Mouse (Mus musculus): ENCODE measurements at regions not wholly inside any gene's neighbourhood (a gene's known extent, or its start where the extent isn't known, plus 50 kb on each side); places are given as distances from the start of the nearest gene placed in this dataset.
A peak's percentile ranks its signal among the peaks of the same experiment; 100 is the strongest.

DNA sequence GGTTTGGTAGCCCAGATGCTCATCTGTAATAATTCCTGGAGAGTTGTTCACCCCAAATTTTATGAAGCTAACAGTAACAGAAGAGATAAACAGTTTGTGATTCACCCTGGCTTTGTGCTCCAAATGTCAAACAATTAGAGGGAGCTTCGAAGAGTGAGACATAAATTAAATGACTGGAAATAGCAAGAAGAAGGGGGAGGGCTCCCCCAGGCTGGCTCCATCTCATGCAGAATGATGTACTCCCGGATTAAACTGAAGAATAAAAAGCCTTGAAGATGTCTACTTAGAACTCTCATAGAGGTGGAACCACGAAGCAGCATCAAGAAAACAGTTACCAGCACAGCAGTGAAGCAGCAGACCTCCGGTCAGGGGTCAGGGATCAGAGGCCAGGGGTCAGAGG, 90.8 kb downstream of the Olfr267 start:
- Histone ChIP-seq H3K4me3 (ENCODE audit: insufficient read depth, low read length) (no peak overlapping the region), H3K4me1 (ENCODE audit: control insufficient read depth, insufficient read depth, low read length) (no peaks in the 10 kb centered on the region), H3K27ac (ENCODE audit: insufficient read depth, low read length) (no peak overlapping the region)
- TF ChIP-seq CTCF (IDR thresholded peaks at IDR 0.05; ENCODE audit: borderline replicate concordance, insufficient read depth, low read length), result no peak
- TF ChIP-seq POLR2A (IDR thresholded peaks at IDR 0.05; ENCODE audit: low read depth, low read length), result no peak

DNA sequence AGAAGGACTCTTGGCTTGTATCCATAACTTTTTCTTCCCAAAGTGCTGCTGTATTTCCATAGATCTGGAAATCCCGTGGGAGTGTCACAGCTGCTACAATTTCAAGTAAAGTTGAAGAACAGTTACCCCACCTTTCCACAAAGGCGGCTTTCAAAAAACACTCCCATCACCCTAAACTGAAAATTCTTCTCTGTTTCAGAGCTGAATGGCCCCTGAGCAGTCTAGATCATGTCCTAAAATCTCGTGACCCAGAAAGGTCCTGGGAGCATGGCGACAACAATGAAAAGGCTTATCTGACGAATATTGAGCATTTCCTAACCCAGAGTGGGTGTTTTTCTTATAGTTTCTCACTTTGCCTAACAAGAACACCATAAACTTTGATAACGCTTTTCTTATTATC, 92.2 kb downstream of the Olfr267 start:
- no peak overlapping the region for H3K4me3 ChIP-seq (ENCODE audit: insufficient read depth, low read length)
- no peaks in the 10 kb centered on the region for H3K4me1 ChIP-seq (ENCODE audit: control insufficient read depth, insufficient read depth, low read length)
- H3K27ac ChIP-seq (ENCODE audit: insufficient read depth, low read length), result no peak overlapping the region
- TF ChIP-seq POLR2A (IDR thresholded peaks at IDR 0.05; ENCODE audit: low read depth, low read length) (no peak), CTCF (IDR thresholded peaks at IDR 0.05; ENCODE audit: borderline replicate concordance, insufficient read depth, low read length) (no peak)

DNA sequence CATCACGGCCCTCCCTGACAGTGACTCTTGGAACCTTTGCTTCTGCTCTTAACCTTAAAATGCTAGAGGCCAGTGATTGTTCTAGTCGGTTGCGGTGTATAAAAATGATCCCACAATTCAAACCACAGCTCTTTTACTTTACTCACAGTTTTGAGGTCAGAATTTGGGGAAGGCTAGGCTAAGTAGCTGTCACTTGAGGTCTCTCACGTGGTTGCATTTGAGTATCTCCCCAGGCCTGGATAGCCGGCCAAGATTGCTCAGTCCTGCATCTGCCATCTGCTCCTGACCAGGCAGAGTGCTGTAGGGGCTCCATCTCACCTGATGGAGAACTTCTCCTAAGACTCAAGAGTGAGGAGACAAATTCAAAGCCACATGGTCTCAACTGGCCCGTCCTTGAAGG, 94.5 kb downstream of the Olfr267 start:
- no peak overlapping the region for H3K27ac ChIP-seq (ENCODE audit: insufficient read depth, low read length)
- no peaks in the 10 kb centered on the region for H3K4me1 ChIP-seq (ENCODE audit: control insufficient read depth, insufficient read depth, low read length)
- H3K4me3 ChIP-seq (ENCODE audit: insufficient read depth, low read length), result no peak overlapping the region
- TF ChIP-seq POLR2A (IDR thresholded peaks at IDR 0.05; ENCODE audit: low read depth, low read length) (no peak), CTCF (IDR thresholded peaks at IDR 0.05; ENCODE audit: borderline replicate concordance, insufficient read depth, low read length) (no peak)

DNA sequence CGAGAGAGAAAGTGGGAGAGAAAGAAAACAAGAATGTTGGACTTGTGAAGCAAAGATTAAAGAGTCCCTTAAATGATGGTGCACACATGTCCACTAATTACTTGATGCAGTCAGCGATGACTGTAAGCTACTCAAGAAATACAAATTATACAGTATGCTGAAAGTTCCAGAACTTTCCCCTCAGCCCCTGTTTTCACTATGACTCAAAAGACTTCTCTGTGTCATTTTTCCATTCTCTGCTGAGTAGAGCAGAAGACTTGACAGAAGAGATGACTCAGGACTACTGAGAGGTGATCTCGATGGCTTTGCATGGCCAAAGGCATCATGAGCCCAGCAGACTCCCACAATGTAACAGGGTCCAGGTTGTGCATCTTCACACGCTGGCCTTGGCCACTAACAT, 105.6 kb downstream of the Olfr267 start:
- 0 out of 2 replicates have a peak, but pooled peaks cover 2% of the 10 kb centered on the region for H3K4me1 ChIP-seq (ENCODE audit: control insufficient read depth, insufficient read depth, low read length)
- H3K27ac ChIP-seq (ENCODE audit: insufficient read depth, low read length), result no peak overlapping the region
- TF ChIP-seq POLR2A (IDR thresholded peaks at IDR 0.05; ENCODE audit: low read depth, low read length) (no peak), CTCF (IDR thresholded peaks at IDR 0.05; ENCODE audit: borderline replicate concordance, insufficient read depth, low read length) (no peak)
- no peak overlapping the region for H3K4me3 ChIP-seq (ENCODE audit: insufficient read depth, low read length)

DNA sequence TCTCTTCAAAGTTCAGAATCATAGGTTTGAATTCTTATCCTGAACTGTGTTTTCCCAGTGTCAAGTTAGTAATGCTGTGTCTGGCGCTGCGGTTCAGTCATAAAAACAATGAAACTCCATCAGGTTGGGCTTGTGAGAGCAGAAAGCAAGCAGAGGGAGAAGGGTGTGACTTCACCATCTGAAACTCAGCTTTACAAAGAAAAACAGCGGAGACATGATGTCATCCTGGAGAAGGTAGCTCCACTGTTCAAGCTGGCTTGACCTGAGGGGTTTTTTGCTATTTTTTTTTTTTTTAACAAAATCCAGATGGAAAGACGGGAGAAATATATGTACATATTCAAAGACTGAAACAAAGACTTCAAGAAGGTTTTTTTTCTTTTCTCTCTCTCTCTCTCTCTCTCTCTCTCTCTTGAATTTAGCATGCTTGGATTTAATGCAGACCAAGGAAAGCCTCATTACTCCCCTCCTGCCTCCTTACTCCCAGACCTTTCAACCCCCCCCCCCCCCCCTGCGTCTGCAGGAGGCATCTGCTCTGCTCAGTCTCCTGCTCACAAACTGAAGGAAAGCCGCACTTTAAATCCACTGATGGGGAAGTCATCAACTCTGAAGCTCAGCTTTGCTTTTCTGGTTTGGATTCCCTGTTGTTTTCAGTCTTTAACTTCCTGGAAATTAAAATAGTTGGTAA, 109.7 kb downstream of the Olfr267 start:
- Histone ChIP-seq H3K27ac (ENCODE audit: insufficient read depth, low read length) (peak overlapping the region; percentile 7; the same call in 1 of the 2 replicates), H3K4me1 (ENCODE audit: control insufficient read depth, insufficient read depth, low read length) (0 out of 2 replicates have a peak, but pooled peaks cover 2% of the 10 kb centered on the region), H3K4me3 (ENCODE audit: insufficient read depth, low read length) (no peak overlapping the region)
- TF ChIP-seq POLR2A (IDR thresholded peaks at IDR 0.05; ENCODE audit: low read depth, low read length) (no peak), CTCF (IDR thresholded peaks at IDR 0.05; ENCODE audit: borderline replicate concordance, insufficient read depth, low read length) (no peak)

DNA sequence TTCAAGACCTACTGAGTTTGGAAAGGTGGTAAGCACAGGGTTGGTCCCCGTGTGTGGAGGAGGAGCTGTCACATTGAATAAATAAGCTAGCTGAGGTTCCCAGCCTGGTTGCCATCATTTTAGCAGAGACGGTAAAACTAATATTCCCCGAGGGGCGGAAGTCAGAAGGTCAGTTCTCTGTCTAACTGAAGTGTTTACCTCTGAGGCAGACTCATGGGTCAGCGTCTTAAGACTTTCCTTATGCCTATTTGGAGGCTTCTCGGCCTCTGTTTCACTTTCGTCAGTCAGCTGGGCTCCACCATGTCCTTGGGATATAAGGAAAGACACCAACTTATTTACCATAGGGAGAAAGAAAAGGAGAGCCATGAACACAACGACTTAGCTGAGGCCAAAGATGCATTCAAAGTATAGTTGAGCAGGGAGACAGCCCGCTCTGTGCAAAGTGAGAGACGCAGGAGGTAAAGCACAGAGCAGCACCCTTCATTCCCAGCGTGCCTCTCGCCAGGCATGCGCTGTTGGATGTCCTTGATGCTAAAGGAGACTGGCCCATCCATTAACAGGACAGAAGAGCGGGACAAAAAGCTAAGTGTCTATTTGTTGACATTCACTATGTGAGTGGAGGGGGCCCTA, 116.0 kb downstream of the Olfr267 start:
- Histone ChIP-seq H3K4me3 (ENCODE audit: insufficient read depth, low read length) (no peak overlapping the region), H3K27ac (ENCODE audit: insufficient read depth, low read length) (no peak overlapping the region), H3K4me1 (ENCODE audit: control insufficient read depth, insufficient read depth, low read length) (peaks cover 4% of the 10 kb centered on the region; the same call in 1 of the 2 replicates)
- TF ChIP-seq POLR2A (IDR thresholded peaks at IDR 0.05; ENCODE audit: low read depth, low read length) (no peak), CTCF (IDR thresholded peaks at IDR 0.05; ENCODE audit: borderline replicate concordance, insufficient read depth, low read length) (no peak)

DNA sequence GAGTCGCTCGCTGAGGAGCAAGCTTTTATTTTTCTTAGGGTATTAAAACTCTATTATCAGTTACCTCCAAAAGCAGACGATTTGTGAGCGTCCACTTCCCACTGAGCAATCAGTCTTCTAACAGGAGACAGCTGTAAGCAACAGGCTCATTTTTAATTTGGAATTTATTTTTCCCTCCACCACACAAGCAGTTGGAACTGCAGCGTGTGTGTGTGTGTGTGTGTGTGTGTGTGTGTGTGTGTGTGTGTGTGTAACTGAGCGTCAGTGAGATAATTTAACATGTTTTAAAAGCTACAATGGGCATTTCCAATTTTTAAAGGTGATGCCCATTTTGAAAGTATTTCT, 116.6 kb downstream of the Olfr267 start:
- no peak overlapping the region for H3K4me3 ChIP-seq (ENCODE audit: insufficient read depth, low read length)
- no peak overlapping the region for H3K27ac ChIP-seq (ENCODE audit: insufficient read depth, low read length)
- H3K4me1 ChIP-seq (ENCODE audit: control insufficient read depth, insufficient read depth, low read length), result peaks cover 4% of the 10 kb centered on the region; the same call in 1 of the 2 replicates
- TF ChIP-seq CTCF (IDR thresholded peaks at IDR 0.05; ENCODE audit: borderline replicate concordance, insufficient read depth, low read length) (no peak), POLR2A (IDR thresholded peaks at IDR 0.05; ENCODE audit: low read depth, low read length) (no peak)

DNA sequence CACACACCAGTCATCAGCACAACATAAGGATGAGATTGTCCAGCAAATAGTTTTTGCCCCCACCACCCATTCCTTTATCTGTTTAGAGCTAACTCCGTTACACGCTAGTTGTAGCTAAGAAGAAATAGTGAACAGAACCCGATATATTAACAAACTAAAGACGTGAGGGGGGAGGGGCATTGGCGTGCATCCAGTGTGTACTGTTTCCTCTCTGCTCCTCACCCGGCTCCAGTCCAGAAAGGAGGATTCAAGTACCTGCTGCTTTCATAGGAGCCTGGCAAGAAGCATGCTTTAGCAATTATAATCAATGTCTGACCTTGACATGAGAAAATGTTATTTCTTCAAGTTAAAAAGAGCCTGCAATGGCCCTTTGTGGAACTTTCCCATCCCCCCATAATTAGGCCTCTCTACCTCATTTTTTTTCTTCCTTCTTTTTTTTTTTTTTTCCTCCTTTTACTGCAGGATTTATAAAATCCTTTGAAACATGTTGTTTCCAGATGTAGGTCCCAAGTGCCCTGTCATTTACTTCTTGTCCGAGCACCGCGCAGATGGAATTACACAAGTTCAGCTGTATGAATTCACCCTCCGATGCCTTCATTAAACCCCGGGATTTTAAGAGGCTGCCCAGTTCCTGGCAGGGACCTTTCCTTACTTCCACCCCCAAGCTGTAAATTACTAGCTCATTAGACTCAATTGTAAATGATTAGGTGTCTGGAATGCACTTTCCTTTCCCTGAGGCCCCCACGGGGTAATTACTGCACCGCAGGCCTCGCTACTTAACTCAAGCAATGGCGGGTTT, 116.6 kb upstream of the Lpar1 start:
- no peak for TF ChIP-seq POLR2A (IDR thresholded peaks at IDR 0.05; ENCODE audit: low read depth, low read length)
- TF ChIP-seq CTCF (IDR thresholded peaks at IDR 0.05; ENCODE audit: borderline replicate concordance, insufficient read depth, low read length), result no peak
- H3K4me3 ChIP-seq (ENCODE audit: insufficient read depth, low read length), result no peak overlapping the region

DNA sequence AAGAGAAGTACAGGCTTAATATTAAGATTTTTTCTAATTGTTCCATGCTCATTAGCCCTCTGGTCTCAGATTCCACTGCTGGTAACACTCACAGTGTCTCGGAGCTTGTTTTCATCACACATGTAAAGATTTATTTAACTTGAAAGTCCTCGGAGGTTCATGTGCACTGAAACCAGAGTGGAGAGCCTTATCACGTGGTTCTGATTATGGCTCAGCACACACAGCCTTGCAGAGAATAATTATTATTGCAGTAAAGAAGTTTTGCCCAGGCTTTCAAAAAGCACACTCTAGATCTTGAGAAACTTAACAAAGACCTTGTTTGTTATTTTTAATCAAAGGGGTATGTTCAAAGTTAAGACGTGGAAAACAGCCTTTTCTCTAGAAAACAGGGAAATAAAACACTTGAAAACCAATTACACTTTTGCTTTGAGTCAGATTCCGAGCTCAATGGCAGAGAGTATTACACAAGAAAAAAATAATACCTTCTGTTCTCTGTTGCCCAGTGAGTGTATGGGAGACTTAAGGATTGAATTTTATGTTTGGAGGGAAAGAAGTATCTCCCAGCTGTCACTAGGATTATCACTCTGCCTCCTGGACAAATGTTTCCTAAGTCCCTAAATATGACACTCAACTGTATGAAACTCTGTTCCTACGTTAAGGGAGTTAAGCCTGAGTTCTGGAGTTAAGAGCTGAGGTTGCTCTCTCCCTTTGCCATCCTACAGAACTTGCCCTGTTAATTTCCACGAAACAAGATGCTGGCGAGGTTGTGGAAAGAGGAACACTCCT, 114.9 kb upstream of the Lpar1 start:
- Histone ChIP-seq H3K4me1 (ENCODE audit: control insufficient read depth, insufficient read depth, low read length) (peaks cover 4% of the 10 kb centered on the region; the same call in 1 of the 2 replicates), H3K27ac (ENCODE audit: insufficient read depth, low read length) (no peak overlapping the region; the same call in 1 of the 2 replicates), H3K4me3 (ENCODE audit: insufficient read depth, low read length) (no peak overlapping the region)
- TF ChIP-seq POLR2A (IDR thresholded peaks at IDR 0.05; ENCODE audit: low read depth, low read length), result no peak
- no peak for TF ChIP-seq CTCF (IDR thresholded peaks at IDR 0.05; ENCODE audit: borderline replicate concordance, insufficient read depth, low read length)

More for the DNA sequence above, 116.6 kb upstream of the Lpar1 start:
- H3K27ac ChIP-seq (ENCODE audit: insufficient read depth, low read length), result no peak overlapping the region
- peaks cover 4% of the 10 kb centered on the region; the same call in 1 of the 2 replicates for H3K4me1 ChIP-seq (ENCODE audit: control insufficient read depth, insufficient read depth, low read length)
